Mouse (Mus musculus): Measurements from ENCODE around the gene Arf5. TPM values are rescaled to one million over a fixed set of nuclear protein-coding genes. Genes with fewer than 3 reads are reported as not detected.
A peak's percentile ranks its signal among the peaks of the same experiment; 100 is the strongest.

Gene Arf5
- polyA plus RNA-seq, 1 experiment: 598 TPM

- H3K9me3 ChIP-seq (ENCODE audit: control insufficient read depth, low read length): no peaks in the 10 kb centered on the region
- H3K4me3 ChIP-seq (replicated peaks): peak overlapping the region; percentile 79
- H3K4me1 ChIP-seq (ENCODE audit: control insufficient read depth): peaks cover 71% of the 10 kb centered on the region
- H3K36me3 ChIP-seq (ENCODE audit: control insufficient read depth): peaks cover 65% of the 10 kb centered on the region
- TF ChIP-seq GATA1 (IDR thresholded peaks at IDR 0.05; ENCODE audit: low read length) (peak; percentile 96), TAL1 (IDR thresholded peaks at IDR 0.05; ENCODE audit: low read length) (peak; percentile 89)
- no peaks in the 10 kb centered on the region for H3K27me3 ChIP-seq (ENCODE audit: control insufficient read depth)
Measured at GRCm38 (mm10) chr6:28423767-28424695, 671 bp downstream of the Arf5 start.

- no peak for TF ChIP-seq TAL1 (IDR thresholded peaks at IDR 0.05; ENCODE audit: low read length)
- TF ChIP-seq GATA1 (IDR thresholded peaks at IDR 0.05; ENCODE audit: low read length): no peak
- peak overlapping the region; percentile 79 for H3K4me3 ChIP-seq (replicated peaks)
- H3K9me3 ChIP-seq (ENCODE audit: control insufficient read depth, low read length): no peaks in the 10 kb centered on the region
- peaks cover 66% of the 10 kb centered on the region for H3K4me1 ChIP-seq (ENCODE audit: control insufficient read depth)
- peaks cover 59% of the 10 kb centered on the region for H3K36me3 ChIP-seq (ENCODE audit: control insufficient read depth)
- no peaks in the 10 kb centered on the region for H3K27me3 ChIP-seq (ENCODE audit: control insufficient read depth)
Measured at GRCm38 (mm10) chr6:28425019-28425418, 1.7 kb downstream of the Arf5 start.

GRCm38 (mm10) chr6:28427096-28427839 lies 3.9 kb downstream of the Arf5 start, which contains the start of gene Fscn3:
Gene Fscn3 (plus strand): TSS chr6:28427789.
- Histone ChIP-seq H3K36me3 (ENCODE audit: control insufficient read depth) (peaks cover 57% of the 10 kb centered on the region), H3K27me3 (ENCODE audit: control insufficient read depth) (no peaks in the 10 kb centered on the region), H3K4me1 (ENCODE audit: control insufficient read depth) (peaks cover 62% of the 10 kb centered on the region), H3K4me3 (replicated peaks) (peak within 1 kb of the TSS; percentile 17), H3K9me3 (ENCODE audit: control insufficient read depth, low read length) (no peaks in the 10 kb centered on the region)
- TF ChIP-seq GATA1 (IDR thresholded peaks at IDR 0.05; ENCODE audit: low read length): no peak
- TF ChIP-seq TAL1 (IDR thresholded peaks at IDR 0.05; ENCODE audit: low read length): no peak

- Histone ChIP-seq H3K4me1 (ENCODE audit: control insufficient read depth) (peaks cover 57% of the 10 kb centered on the region), H3K9me3 (ENCODE audit: control insufficient read depth, low read length) (no peaks in the 10 kb centered on the region), H3K36me3 (ENCODE audit: control insufficient read depth) (peaks cover 54% of the 10 kb centered on the region), H3K27me3 (ENCODE audit: control insufficient read depth) (no peaks in the 10 kb centered on the region), H3K4me3 (replicated peaks) (no peak within 1 kb of the TSS)
- no peak for TF ChIP-seq GATA1 (IDR thresholded peaks at IDR 0.05; ENCODE audit: low read length)
- no peak for TF ChIP-seq TAL1 (IDR thresholded peaks at IDR 0.05; ENCODE audit: low read length)
Measured at GRCm38 (mm10) chr6:28428290-28428689, 4.9 kb downstream of the Arf5 start, which contains the start of gene Gcc1. Gene Gcc1 (minus strand): TSS chr6:28428390.

GRCm38 (mm10) chr6:28429870-28430269 lies 6.5 kb downstream of the Arf5 start:
- Histone ChIP-seq H3K9me3 (ENCODE audit: control insufficient read depth, low read length) (no peaks in the 10 kb centered on the region), H3K4me1 (ENCODE audit: control insufficient read depth) (peaks cover 53% of the 10 kb centered on the region), H3K27me3 (ENCODE audit: control insufficient read depth) (peaks cover 6% of the 10 kb centered on the region; the same call in 1 of the 2 replicates), H3K4me3 (replicated peaks) (no peak overlapping the region), H3K36me3 (ENCODE audit: control insufficient read depth) (peaks cover 46% of the 10 kb centered on the region)
- TF ChIP-seq TAL1 (IDR thresholded peaks at IDR 0.05; ENCODE audit: low read length) (no peak), GATA1 (IDR thresholded peaks at IDR 0.05; ENCODE audit: low read length) (no peak)

- peaks cover 43% of the 10 kb centered on the region for H3K4me1 ChIP-seq (ENCODE audit: control insufficient read depth)
- H3K27me3 ChIP-seq (ENCODE audit: control insufficient read depth): peaks cover 11% of the 10 kb centered on the region
- H3K9me3 ChIP-seq (ENCODE audit: control insufficient read depth, low read length): no peaks in the 10 kb centered on the region
- peak overlapping the region; percentile 50 for H3K4me3 ChIP-seq (replicated peaks)
- no peak for TF ChIP-seq TAL1 (IDR thresholded peaks at IDR 0.05; ENCODE audit: low read length)
- no peak for TF ChIP-seq GATA1 (IDR thresholded peaks at IDR 0.05; ENCODE audit: low read length)
- peaks cover 35% of the 10 kb centered on the region for H3K36me3 ChIP-seq (ENCODE audit: control insufficient read depth)
Measured at GRCm38 (mm10) chr6:28430795-28431537, 7.6 kb downstream of the Arf5 start.

GRCm38 (mm10) chr6:28431538-28431855 lies 8.1 kb downstream of the Arf5 start:
- Histone ChIP-seq H3K9me3 (ENCODE audit: control insufficient read depth, low read length) (no peaks in the 10 kb centered on the region), H3K4me1 (ENCODE audit: control insufficient read depth) (peaks cover 38% of the 10 kb centered on the region), H3K36me3 (ENCODE audit: control insufficient read depth) (peaks cover 30% of the 10 kb centered on the region), H3K27me3 (ENCODE audit: control insufficient read depth) (peaks cover 12% of the 10 kb centered on the region), H3K4me3 (replicated peaks) (peak overlapping the region; percentile 50)
- TF ChIP-seq TAL1 (IDR thresholded peaks at IDR 0.05; ENCODE audit: low read length) (no peak), GATA1 (IDR thresholded peaks at IDR 0.05; ENCODE audit: low read length) (no peak)

- peaks cover 58% of the 10 kb centered on the region for H3K27me3 ChIP-seq (ENCODE audit: control insufficient read depth)
- TF ChIP-seq GATA1 (IDR thresholded peaks at IDR 0.05; ENCODE audit: low read length) (no peak), TAL1 (IDR thresholded peaks at IDR 0.05; ENCODE audit: low read length) (no peak)
- no peaks in the 10 kb centered on the region for H3K9me3 ChIP-seq (ENCODE audit: control insufficient read depth, low read length)
- no peak overlapping the region for H3K4me3 ChIP-seq (replicated peaks)
- H3K36me3 ChIP-seq (ENCODE audit: control insufficient read depth): no peaks in the 10 kb centered on the region
- no peaks in the 10 kb centered on the region for H3K4me1 ChIP-seq (ENCODE audit: control insufficient read depth)
Measured at GRCm38 (mm10) chr6:28447937-28448336, 24.6 kb downstream of the Arf5 start.
